Mouse (Mus musculus) frontal cortex, postnatal 10 days (tissue): ENCODE measurements around the gene Bcas3.

ENCODE experiments used
- DNase-seq, 2 experiments: peaks; one replicate each; pipeline ENCODE4 v3.0.0; 2022; ENCODE audit warnings: low spot score in 2 of 2, mixed read lengths in 1 of 2

Bcas3 gene

DNA sequence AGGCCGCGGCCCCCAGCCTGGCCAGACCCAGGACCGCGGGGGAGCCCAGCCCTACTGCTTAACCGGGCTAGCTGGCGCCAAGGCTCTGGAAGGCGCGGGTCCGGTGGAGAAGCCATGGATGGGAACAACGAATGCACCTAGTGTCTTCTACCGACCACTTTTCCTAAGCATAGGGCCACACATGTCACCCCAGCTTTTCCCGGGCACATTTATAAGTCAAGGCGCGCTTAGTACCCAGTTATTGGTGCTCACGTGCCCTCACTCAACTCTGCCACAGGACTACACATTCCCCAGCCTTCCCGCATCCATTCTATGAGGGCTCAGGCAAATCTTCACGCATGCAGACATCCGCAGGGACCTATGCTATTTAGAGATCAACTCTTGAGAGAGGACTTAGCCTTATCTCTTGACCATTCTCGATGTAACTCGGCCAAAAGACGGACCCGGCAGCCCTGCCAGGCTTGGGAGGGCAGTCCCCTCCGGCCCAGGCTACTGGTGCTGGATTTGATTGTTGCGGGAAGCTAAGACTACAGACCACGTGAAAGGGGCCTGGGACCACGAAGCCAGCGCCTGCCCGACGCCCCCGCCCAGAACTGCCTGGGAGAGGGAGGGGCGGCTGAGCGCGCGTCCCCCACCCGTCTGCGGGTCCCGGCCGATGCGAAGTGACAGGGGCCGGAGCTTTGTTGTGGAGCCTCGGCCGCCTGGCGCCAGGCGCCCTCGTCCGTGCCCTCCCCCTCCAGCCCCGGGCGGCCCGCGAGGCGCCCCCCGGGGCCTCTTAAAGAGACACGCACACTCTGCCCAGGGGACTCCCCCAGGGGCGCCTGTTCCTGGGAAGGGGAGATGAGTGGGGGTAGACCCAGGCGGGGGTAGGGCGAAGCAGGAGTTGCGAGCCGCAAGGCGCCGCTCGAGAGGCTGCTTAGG lies 476.8 kb downstream of the Bcas3 start:
- no peak for DNase-seq

DNA sequence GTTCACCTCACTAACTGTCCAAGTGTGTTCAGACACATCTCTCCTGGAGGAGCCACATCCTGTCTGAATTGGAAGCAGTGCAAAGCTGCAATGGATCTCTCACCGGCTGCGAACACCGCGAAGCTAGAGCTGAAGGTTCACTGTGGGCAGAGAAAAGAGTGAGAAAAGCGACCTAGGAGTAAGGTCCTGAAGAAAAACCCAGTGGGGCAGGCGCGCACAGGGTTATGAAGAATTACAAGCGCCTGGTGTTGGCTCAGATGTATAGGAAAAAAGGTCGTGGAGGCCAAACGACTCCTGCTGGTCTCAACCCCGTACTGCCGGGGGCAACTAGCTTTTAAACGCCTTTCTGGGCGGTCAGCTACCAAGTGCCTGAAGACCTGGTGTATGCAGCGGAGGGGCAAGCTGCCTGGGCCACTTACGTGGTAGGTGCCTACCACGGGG lies 478.0 kb downstream of the Bcas3 start:
- no peak for DNase-seq

GRCm38 (mm10) chr11:85831656-85832230 lies 478.8 kb downstream of the Bcas3 start:
- DNase-seq = no peak

DNA sequence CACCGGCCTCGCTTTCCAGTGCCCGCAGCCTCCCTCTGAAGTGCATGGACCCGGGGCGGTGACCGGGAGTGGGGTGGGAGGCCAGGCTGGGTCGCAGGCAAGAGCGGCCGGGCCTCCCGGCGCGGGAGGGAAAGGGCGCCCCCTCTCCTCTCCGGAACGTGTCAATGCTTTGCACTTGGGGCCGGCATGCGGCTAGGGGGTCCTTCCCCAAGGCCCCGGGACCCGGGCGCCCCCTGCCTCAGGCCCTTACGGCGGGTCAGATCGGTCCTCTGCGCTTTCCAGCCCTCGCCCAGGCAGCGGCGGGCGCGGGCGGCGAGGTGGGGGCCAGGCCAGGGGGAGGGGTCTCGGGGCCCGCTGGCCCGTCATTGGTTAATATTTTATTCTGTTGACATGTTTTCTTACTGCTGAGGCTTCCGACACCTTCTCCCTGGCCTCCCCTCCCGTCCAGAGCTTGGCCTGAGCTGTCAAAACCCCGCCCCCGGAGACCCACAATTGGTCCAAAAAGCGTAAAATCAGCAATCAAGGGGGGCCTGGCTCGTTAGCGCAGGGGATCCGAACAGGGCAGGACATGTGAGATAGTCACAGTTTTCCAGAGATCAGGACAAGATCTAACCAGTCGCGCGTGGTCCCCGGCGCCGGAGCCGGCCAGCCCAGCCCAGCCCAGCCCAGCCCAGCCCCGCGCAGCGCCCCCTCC lies 479.4 kb downstream of the Bcas3 start, which contains the start of gene Tbx2:
TSS of gene Tbx2 (plus strand) at position 321 of the 694 bp plus-strand sequence.
- no peak for DNase-seq

GRCm38 (mm10) chr11:85833081-85833521 lies 480.1 kb downstream of the Bcas3 start:
- no peak for DNase-seq

DNA sequence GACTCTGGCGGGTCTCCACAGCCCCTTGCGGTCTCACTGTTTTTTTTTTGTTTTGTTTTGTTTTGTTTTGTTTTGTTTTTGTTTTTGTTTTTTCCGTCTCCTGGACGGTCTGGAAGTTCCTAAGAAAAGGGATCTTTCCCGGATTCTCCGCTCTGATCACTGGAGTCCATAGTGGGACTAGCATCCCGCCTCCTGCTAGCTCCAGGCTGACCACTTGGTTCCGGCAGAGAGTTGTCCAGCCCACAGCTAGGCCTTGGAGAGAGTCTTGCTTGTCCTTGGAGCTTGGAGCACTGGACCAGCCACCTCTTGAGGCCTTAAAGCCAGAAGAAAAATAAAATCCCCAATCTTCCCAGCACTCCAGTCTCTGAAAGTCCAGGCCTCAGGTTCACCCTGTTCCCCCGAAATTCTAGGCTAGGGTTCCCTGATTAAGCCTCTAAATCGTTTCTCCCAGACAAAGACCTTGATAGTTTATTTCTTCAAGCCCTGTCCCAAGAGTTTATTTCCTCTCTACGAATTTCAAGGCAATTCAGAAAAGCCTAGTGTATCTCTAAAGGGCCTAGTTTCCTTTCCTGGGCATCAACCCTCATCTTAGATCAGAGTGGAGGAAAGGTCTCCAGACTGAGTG lies 480.9 kb downstream of the Bcas3 start:
- DNase-seq = no peak

DNA sequence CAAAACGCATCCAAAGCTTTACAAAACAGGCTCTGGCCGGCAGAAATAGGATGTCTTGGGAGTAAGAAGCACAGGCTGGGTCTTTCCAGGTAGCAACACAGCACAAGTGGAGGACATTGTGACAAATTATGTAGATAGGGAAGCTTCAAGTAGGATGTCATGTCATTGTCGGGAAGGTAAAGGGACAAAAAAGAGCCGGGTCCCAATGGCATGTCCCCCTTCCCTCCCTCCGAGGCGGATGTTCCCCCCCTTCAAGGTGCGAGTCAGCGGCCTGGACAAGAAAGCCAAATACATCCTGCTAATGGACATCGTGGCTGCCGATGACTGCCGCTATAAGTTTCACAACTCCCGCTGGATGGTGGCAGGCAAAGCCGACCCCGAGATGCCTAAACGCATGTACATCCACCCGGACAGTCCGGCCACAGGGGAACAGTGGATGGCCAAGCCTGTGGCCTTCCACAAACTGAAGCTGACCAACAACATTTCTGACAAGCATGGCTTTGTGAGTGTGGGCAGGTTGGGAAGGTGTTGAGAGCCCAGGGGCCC lies 481.5 kb downstream of the Bcas3 start:
- DNase-seq = no peak

DNA sequence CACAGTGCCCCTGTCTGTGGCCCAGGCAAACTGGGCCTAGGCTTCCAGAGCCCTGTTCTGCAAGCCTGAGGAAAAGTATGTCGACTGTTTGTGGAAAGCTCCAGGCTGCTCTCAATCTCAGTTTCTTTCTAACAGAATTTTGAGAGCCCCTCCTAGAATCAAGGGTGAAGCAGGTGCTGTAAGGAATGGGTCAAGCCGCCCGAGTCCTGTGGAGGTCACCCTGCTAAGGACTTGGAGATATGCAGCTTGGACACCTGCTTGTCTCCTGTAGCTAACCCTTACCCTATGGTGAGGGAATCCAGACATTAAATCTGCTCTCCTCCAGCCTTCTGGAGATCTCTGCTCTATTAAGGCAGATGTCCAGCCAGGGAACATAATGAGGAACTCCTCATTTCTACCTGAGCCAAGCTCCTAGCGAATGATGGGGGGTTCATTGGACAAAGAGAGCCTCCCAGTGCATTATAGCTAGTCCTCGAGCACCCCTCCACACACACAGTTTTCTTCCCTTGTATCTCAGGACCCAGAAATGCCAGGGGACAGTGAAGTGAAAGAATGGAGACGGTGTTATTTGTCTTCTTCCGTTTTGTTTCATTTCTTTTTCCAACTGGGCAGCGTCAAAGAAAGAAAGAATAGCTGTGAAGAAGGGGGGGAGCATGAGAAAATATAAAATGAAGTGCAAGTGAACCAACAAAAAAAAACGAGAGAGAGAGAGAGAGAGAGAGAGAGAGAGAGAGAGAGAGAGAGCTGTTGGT lies 482.2 kb downstream of the Bcas3 start:
- DNase-seq = no peak

GRCm38 (mm10) chr11:85835753-85836522 lies 483.0 kb downstream of the Bcas3 start:
- no peak for DNase-seq

DNA sequence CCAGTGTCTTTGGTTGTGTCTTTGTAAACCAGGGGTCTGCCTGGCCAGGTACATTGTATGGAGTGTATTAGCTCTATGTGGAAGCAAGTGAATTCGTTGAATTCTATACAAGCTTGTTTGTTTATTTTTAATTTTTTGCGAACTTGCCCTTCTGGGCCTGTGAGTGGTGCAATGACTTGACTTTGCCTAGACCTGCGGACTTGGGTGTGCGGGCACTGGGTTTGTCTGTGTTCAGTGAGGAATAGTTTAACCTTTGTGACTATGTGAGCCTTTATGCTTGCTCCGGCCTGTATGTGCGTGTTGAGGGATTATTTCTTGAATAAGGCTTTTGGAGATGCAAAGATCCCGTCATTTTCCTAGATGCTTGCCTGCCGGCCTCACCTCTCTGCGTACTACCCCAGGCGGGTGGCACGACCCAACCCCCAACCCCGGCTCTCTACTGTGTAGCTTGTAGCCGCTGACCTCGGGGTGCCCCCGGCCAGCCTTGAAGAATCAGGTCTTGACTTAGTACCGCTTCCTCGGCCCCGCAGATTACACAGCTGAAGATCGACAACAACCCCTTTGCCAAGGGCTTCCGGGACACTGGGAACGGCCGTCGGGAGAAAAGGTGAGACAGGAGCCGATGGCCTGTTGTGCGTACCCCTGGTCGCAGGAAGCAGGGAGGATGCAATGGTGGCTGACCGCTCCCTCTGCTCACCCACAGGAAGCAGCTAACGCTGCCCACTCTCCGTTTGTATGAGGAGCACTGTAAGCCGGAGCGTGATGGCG lies 483.7 kb downstream of the Bcas3 start:
- no peak for DNase-seq

- no peak for DNase-seq
These were observed 484.3 kb downstream of the Bcas3 start for GRCm38 (mm10) chr11:85837291-85837647.

DNA sequence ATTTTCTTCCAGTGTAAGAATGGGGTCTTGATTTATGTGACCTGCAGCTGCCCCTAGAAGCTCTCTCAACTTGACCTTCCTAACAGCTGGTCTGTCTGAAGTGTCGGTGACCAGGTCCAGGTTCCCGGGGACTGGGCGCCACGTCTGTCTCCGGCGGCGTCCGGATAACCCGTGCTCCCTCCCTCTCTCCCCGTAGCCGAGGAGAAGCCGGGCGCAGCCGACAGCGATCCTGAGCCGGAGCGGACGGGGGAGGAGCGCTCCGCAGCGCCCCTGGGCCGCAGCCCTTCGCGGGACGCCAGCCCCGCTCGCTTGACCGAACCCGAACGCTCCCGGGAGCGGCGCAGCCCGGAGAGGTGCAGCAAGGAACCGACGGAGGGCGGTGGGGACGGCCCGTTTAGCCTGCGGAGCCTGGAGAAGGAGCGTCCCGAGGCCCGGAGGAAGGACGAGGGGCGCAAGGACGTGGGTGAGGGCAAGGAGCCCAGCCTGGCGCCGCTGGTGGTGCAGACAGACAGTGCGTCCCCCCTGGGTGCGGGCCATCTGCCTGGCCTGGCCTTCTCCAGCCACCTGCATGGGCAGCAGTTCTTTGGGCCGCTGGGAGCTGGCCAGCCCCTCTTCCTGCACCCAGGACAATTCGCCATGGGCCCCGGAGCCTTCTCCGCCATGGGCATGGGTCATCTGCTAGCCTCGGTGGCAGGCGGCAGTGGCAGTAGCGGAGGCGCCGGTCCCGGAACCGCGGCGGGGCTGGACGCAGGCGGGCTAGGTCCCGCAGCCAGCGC lies 484.9 kb downstream of the Bcas3 start:
- DNase-seq = no peak

- DNase-seq = no peak
These were observed 485.7 kb downstream of the Bcas3 start for GRCm38 (mm10) chr11:85838424-85839257.

- no peak for DNase-seq
These were observed 486.5 kb downstream of the Bcas3 start for GRCm38 (mm10) chr11:85839258-85840030.

- no peak for DNase-seq
These were observed 487.2 kb downstream of the Bcas3 start for GRCm38 (mm10) chr11:85840031-85840802.

DNA sequence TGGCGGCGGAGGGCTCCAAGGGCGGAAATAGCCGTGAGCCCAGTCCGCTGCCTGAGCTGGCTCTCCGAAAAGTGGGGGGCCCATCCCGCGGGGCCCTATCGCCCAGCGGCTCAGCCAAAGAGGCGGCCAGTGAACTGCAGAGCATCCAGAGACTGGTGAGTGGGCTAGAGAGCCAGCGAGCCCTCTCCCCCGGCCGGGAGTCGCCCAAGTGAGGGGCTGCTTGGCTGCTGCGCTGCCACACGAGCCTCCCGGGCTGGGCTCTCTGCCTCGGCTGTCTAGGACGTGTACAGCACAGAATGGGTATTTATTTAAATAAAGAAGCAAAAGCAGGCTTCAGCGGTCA lies 487.8 kb downstream of the Bcas3 start:
- DNase-seq = no peak
